Mouse (Mus musculus): ENCODE measurements around the gene Dusp7.
A peak's percentile ranks its signal among the peaks of the same experiment; 100 is the strongest.

The Dusp7 gene

GRCm38 (mm10) chr9:106378753-106379152, 10.3 kb downstream of the Dusp7 start:
- no peak for DNase-seq (ENCODE audit: inconsistent age in 2 of 2, low spot score in 1 of 2)

GRCm38 (mm10) chr9:106386181-106386864, 17.9 kb downstream of the Dusp7 start:
- DNase-seq (ENCODE audit: inconsistent age in 2 of 2, low spot score in 1 of 2) = peak in 1 of 2 experiments; percentile 44

GRCm38 (mm10) chr9:106392828-106393527, 24.5 kb downstream of the Dusp7 start:
- no peak for DNase-seq (ENCODE audit: inconsistent age in 2 of 2, low spot score in 1 of 2)

- DNase-seq (ENCODE audit: inconsistent age in 2 of 2, low spot score in 1 of 2) = no peak
These were observed 25.1 kb downstream of the Dusp7 start for GRCm38 (mm10) chr9:106393548-106393947.

GRCm38 (mm10) chr9:106394649-106395602, 26.5 kb downstream of the Dusp7 start:
- DNase-seq (ENCODE audit: inconsistent age in 2 of 2, low spot score in 1 of 2) = peak in 1 of 2 experiments; percentile 37

- DNase-seq (ENCODE audit: inconsistent age in 2 of 2, low spot score in 1 of 2) = peak; percentile 68 to 78
These were observed 29.3 kb downstream of the Dusp7 start for GRCm38 (mm10) chr9:106397733-106398132.

- DNase-seq (ENCODE audit: inconsistent age in 2 of 2, low spot score in 1 of 2) = no peak
These were observed 30.4 kb downstream of the Dusp7 start for GRCm38 (mm10) chr9:106398667-106399311.

GRCm38 (mm10) chr9:106399808-106400207, 31.4 kb downstream of the Dusp7 start:
- DNase-seq (ENCODE audit: inconsistent age in 2 of 2, low spot score in 1 of 2) = no peak

GRCm38 (mm10) chr9:106402149-106402548, 33.7 kb downstream of the Dusp7 start:
- no peak for DNase-seq (ENCODE audit: inconsistent age in 2 of 2, low spot score in 1 of 2)

- no peak for DNase-seq (ENCODE audit: inconsistent age in 2 of 2, low spot score in 1 of 2)
These were observed 34.4 kb downstream of the Dusp7 start for GRCm38 (mm10) chr9:106402607-106403375.

GRCm38 (mm10) chr9:106405275-106405674, 36.8 kb downstream of the Dusp7 start:
- peak in 1 of 2 experiments; percentile 38 for DNase-seq (ENCODE audit: inconsistent age in 2 of 2, low spot score in 1 of 2)

GRCm38 (mm10) chr9:106406443-106407078, 38.1 kb downstream of the Dusp7 start:
- peak; percentile 54 to 69 for DNase-seq (ENCODE audit: inconsistent age in 2 of 2, low spot score in 1 of 2)

GRCm38 (mm10) chr9:106409096-106409495, 40.7 kb downstream of the Dusp7 start:
- no peak for DNase-seq (ENCODE audit: inconsistent age in 2 of 2, low spot score in 1 of 2)

GRCm38 (mm10) chr9:106410086-106410650, 41.7 kb downstream of the Dusp7 start:
- no peak for DNase-seq (ENCODE audit: inconsistent age in 2 of 2, low spot score in 1 of 2)

GRCm38 (mm10) chr9:106411091-106411594, 42.7 kb downstream of the Dusp7 start:
- no peak for DNase-seq (ENCODE audit: inconsistent age in 2 of 2, low spot score in 1 of 2)

- DNase-seq (ENCODE audit: inconsistent age in 2 of 2, low spot score in 1 of 2) = no peak
These were observed 43.3 kb downstream of the Dusp7 start for GRCm38 (mm10) chr9:106411729-106412128.

- DNase-seq (ENCODE audit: inconsistent age in 2 of 2, low spot score in 1 of 2) = peak in 1 of 2 experiments; percentile 65
These were observed 43.8 kb downstream of the Dusp7 start for GRCm38 (mm10) chr9:106412210-106412609.

- DNase-seq (ENCODE audit: inconsistent age in 2 of 2, low spot score in 1 of 2) = no peak
These were observed 45.2 kb downstream of the Dusp7 start for GRCm38 (mm10) chr9:106413606-106414005.

GRCm38 (mm10) chr9:106416826-106417225, 48.4 kb downstream of the Dusp7 start:
- no peak for DNase-seq (ENCODE audit: inconsistent age in 2 of 2, low spot score in 1 of 2)
